Mouse (Mus musculus): ENCODE measurements at regions not wholly inside any gene's neighbourhood (a gene's known extent, or its start where the extent isn't known, plus 50 kb on each side); places are given as distances from the start of the nearest gene placed in this dataset.
"Not testable (repeated sequence)": the region's sequence is repeated elsewhere in the genome, so short reads cannot be mapped to it uniquely, and the experiment has no call there.

DNA sequence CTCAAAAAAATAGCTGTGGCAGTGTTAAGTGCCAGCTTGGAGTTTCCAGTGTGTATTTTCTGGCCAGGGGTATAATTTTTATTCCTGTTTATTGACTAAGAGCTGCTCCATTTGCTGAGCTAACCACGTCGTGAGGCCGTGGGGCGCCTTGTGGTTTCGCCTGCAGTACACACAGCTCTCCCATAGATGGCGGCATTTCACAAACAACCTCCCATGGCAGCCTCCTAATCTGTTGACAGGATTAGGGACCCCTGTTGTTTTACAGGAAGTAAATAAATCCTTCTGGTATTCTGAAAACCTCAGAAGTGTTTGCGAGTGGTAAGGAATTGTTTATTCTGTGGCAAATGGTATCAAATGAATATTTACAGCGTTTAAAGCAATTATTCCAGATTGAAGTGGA, 480.2 kb upstream of the Slc35b3 start:
- Histone ChIP-seq H3K27ac (ENCODE audit: insufficient read depth, low read length) (no peak overlapping the region), H3K4me1 (ENCODE audit: control insufficient read depth, insufficient read depth, low read length) (no peaks in the 10 kb centered on the region), H3K4me3 (ENCODE audit: insufficient read depth, low read length) (no peak overlapping the region)
- TF ChIP-seq POLR2A (IDR thresholded peaks at IDR 0.05; ENCODE audit: low read depth, low read length) (no peak), CTCF (IDR thresholded peaks at IDR 0.05; ENCODE audit: borderline replicate concordance, insufficient read depth, low read length) (peak; percentile 89)

DNA sequence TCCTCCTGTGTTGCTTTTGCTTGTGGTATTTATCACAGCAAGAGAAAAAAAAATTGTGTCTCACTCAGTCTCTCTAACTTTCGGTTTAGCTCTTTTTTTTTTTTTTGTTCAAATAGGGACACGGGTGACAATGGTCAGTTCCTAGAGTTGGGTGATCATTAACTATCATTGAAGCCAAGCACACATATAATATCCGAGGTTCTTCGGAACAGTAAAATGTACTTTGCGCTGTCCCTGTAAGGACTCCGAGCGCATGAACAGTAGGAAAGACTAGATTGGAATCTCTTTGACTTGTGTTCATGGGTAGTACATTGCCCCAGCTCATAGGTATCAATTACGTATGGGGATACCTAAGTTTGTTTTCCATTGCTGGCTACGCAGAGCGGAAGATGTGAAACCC, 479.7 kb upstream of the Slc35b3 start:
- Histone ChIP-seq H3K4me1 (ENCODE audit: control insufficient read depth, insufficient read depth, low read length) (no peaks in the 10 kb centered on the region), H3K27ac (ENCODE audit: insufficient read depth, low read length) (no peak overlapping the region), H3K4me3 (ENCODE audit: insufficient read depth, low read length) (no peak overlapping the region)
- no peak for TF ChIP-seq CTCF (IDR thresholded peaks at IDR 0.05; ENCODE audit: borderline replicate concordance, insufficient read depth, low read length)
- no peak for TF ChIP-seq POLR2A (IDR thresholded peaks at IDR 0.05; ENCODE audit: low read depth, low read length)

DNA sequence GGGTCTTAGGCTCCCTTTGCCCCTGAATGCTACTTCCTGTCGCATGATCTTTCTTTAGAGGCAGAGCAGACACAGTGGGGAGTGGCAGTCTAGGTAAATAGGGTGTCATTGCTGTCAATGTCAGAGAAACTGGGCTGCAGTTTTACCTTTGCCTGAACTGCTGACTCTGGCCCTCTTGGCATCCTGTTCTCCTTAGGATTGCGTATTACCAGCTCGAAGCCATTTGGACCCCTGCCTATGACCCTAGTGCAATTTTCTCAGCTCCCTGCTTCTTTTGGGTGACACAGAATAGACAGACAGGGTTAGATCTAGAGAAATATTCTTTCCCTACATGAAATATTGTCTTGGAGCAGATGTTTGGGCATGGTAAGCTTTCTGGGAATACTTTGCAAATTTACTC, 467.3 kb upstream of the Slc35b3 start:
- TF ChIP-seq CTCF (IDR thresholded peaks at IDR 0.05; ENCODE audit: borderline replicate concordance, insufficient read depth, low read length) (no peak), POLR2A (IDR thresholded peaks at IDR 0.05; ENCODE audit: low read depth, low read length) (no peak)
- H3K4me1 ChIP-seq (ENCODE audit: control insufficient read depth, insufficient read depth, low read length) = no peaks in the 10 kb centered on the region
- no peak overlapping the region for H3K27ac ChIP-seq (ENCODE audit: insufficient read depth, low read length)
- H3K4me3 ChIP-seq (ENCODE audit: insufficient read depth, low read length) = no peak overlapping the region

DNA sequence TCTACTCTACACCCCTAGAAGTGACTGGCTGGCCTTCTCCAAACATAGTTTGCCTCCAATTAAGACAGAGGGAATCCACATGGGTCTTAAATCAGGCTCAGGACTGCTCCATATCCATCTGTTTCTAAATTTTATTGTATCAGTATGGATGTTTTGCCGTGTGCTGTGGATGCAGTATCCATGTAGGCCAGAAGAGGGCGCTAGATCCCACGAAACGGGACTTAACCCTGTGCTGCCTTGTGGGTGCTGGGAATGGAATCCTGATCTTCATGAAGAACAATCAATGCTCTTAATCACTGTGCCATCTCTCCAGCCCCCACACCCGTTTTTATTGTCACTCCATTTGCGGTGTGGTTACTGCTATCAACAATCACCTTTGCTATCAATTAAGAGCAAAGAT, 465.3 kb upstream of the Slc35b3 start:
- no peak for TF ChIP-seq CTCF (IDR thresholded peaks at IDR 0.05; ENCODE audit: borderline replicate concordance, insufficient read depth, low read length)
- no peaks in the 10 kb centered on the region for H3K4me1 ChIP-seq (ENCODE audit: control insufficient read depth, insufficient read depth, low read length)
- no peak overlapping the region for H3K4me3 ChIP-seq (ENCODE audit: insufficient read depth, low read length)
- H3K27ac ChIP-seq (ENCODE audit: insufficient read depth, low read length) = no peak overlapping the region

DNA sequence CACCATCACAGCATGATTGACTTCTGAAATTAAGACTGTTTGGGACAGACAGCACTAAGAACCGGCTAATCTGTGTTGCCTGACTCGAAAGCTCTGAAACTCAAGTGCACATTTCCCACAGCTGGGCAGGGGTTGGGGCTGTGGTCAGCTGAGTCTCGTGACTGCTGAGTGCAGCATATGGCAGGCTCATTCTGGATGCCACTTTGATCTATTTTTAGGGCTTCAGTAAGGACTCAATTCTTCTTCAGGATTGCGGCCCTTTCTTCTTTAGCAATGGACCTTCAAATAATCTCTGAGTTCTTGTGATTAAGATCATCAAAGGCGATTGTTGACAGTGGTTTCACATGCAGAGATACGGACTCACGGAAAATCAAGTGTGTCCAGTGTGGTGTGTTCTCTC, 457.5 kb upstream of the Slc35b3 start:
- Histone ChIP-seq H3K4me3 (ENCODE audit: insufficient read depth, low read length) (no peak overlapping the region), H3K27ac (ENCODE audit: insufficient read depth, low read length) (no peak overlapping the region), H3K4me1 (ENCODE audit: control insufficient read depth, insufficient read depth, low read length) (no peaks in the 10 kb centered on the region)
- TF ChIP-seq CTCF (IDR thresholded peaks at IDR 0.05; ENCODE audit: borderline replicate concordance, insufficient read depth, low read length) (no peak), POLR2A (IDR thresholded peaks at IDR 0.05; ENCODE audit: low read depth, low read length) (no peak)

DNA sequence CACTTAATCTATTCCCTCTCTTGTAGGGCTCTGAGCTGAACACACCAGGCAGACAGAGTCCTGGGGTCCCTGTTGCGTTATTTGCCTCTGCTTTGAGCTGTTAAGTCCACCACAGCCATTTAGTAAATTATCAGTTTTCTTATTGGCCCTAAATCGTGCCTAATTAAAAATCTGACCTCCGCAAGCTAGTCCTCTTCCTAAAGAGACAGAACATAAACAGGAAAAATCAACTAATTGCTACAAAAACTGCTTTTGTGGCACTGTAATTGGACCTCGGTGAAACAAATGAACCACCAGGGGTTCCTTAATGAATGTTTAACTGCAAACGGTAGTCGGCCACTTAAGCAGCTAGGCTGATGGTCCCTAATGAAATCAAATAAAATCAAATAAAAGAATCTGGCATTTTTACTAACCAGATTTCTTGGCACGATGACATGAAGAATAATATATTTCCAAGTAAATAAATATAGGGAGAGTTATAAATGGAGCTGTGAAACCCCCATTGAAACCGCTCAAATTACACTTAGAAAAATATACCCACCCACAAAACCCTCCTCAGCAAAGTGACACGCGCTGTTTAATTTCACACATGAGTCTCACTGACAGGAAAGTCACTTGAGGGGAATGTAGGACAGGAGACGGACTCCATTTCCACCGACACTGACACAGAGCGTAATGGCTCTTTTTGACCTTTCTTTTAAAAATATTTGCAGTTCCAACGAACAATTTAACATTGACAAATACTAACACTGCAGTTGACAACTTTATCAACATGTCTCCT, 451.0 kb upstream of the Slc35b3 start:
- H3K4me1 ChIP-seq (ENCODE audit: control insufficient read depth, insufficient read depth, low read length) = no peaks in the 10 kb centered on the region
- no peak overlapping the region for H3K27ac ChIP-seq (ENCODE audit: insufficient read depth, low read length)
- no peak overlapping the region for H3K4me3 ChIP-seq (ENCODE audit: insufficient read depth, low read length)
- TF ChIP-seq POLR2A (IDR thresholded peaks at IDR 0.05; ENCODE audit: low read depth, low read length) (no peak), CTCF (IDR thresholded peaks at IDR 0.05; ENCODE audit: borderline replicate concordance, insufficient read depth, low read length) (no peak)

DNA sequence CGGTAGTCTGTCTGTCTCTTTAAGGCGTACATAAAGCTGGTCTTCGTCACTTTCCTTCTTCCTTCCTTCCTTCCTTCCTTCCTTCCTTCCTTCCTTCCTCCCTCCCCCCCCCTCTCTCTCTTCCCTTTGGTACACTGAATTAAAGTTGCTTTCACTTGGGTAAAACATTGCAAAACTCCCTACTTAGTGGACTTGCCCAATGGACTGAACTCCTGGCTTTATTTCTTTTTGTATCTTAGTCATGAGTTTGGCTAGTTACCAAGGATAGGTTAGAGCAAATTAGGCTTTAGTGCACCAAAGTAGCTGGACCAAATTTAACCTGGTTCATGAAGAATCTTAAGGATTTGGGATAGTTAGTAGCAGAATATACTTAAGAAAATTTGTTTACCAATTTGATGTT, 431.9 kb upstream of the Slc35b3 start:
- no peak overlapping the region for H3K27ac ChIP-seq (ENCODE audit: insufficient read depth, low read length)
- no peak overlapping the region for H3K4me3 ChIP-seq (ENCODE audit: insufficient read depth, low read length)
- no peak for TF ChIP-seq POLR2A (IDR thresholded peaks at IDR 0.05; ENCODE audit: low read depth, low read length)
- TF ChIP-seq CTCF (IDR thresholded peaks at IDR 0.05; ENCODE audit: borderline replicate concordance, insufficient read depth, low read length) = no peak
- H3K4me1 ChIP-seq (ENCODE audit: control insufficient read depth, insufficient read depth, low read length) = no peaks in the 10 kb centered on the region

DNA sequence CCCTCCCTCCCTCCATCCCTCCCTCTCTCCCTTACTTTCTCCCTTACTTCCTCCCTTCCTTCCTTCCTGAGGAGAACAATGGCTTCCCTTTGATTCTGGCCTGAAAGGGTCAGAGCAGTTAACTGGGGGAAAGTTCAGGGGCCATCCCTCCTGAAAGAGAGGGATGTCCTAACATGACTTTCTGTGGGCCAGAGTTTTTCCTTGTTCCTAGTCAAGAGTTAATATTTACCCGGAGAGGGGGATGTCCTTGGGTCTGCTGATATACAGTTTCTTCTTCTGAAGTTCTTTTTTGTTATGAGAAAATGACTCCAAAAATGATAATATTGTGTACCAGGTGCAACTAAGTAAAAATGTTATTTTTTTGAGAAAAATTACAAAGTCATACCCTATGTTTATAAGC, 431.5 kb upstream of the Slc35b3 start:
- not testable (repeated sequence) for H3K27ac ChIP-seq (ENCODE audit: insufficient read depth, low read length); H3K4me1 ChIP-seq (ENCODE audit: control insufficient read depth, insufficient read depth, low read length); H3K4me3 ChIP-seq (ENCODE audit: insufficient read depth, low read length)

DNA sequence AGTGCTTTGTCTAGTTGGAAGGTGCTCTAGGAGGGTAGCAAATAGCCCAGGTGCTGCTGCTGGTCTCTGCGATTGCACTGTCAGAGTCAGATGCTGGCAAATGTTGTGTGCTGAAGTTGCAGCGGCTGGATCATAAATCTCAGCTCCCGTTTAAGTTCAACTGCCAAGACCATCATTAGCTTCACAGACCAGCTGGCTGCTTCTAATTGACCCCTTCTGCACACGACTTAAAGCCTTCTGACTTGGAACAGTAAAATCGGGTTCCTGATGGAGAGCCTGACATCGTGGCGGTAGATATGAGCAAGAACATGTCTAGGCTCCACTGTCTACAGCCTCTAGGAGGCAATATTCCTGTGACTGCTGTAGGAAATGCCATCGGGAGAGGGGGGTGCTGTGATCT, 416.0 kb upstream of the Slc35b3 start:
- H3K27ac ChIP-seq (ENCODE audit: insufficient read depth, low read length) = no peak overlapping the region
- TF ChIP-seq CTCF (IDR thresholded peaks at IDR 0.05; ENCODE audit: borderline replicate concordance, insufficient read depth, low read length) (no peak), POLR2A (IDR thresholded peaks at IDR 0.05; ENCODE audit: low read depth, low read length) (no peak)
- no peaks in the 10 kb centered on the region for H3K4me1 ChIP-seq (ENCODE audit: control insufficient read depth, insufficient read depth, low read length)
- no peak overlapping the region for H3K4me3 ChIP-seq (ENCODE audit: insufficient read depth, low read length)

DNA sequence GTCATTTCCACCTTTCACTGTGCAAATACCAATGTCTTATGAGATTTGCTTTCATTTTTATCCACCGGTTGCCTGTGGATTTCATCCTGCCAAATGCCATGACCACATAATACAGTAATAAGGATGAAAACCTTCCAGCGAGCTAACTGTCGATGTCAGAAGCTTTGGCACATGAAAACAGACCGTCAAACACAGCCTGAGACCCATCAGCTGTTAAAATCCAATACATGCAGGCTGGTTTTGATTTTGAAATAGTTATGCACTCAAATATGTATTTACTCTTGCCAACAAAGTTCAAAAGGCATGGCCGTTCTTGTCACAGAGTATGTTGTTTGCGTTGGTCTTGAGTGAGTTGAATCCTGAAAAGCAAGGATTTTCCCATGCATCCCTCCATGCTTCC, 415.6 kb upstream of the Slc35b3 start:
- TF ChIP-seq CTCF (IDR thresholded peaks at IDR 0.05; ENCODE audit: borderline replicate concordance, insufficient read depth, low read length) (no peak), POLR2A (IDR thresholded peaks at IDR 0.05; ENCODE audit: low read depth, low read length) (no peak)
- H3K4me1 ChIP-seq (ENCODE audit: control insufficient read depth, insufficient read depth, low read length) = no peaks in the 10 kb centered on the region
- no peak overlapping the region for H3K27ac ChIP-seq (ENCODE audit: insufficient read depth, low read length)
- no peak overlapping the region for H3K4me3 ChIP-seq (ENCODE audit: insufficient read depth, low read length)

DNA sequence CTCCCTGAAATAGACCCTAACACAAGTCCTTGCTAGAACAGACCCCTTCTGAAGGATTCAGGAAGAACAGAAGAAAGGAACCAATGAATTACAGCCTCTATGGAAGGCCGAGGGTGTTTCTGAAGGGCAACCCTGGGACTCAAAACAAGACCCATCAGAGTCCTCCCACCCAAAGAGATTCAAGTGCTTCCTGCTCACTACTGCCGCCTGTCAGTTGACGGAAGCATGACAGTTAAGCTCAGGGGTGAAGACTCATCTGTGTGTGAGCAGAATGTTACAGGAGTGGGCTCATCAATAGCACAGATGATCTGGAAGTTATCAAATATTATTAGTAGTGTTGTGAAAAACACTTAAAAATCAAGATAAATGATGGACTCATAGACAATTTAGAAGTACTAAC, 411.9 kb upstream of the Slc35b3 start:
- Histone ChIP-seq H3K4me1 (ENCODE audit: control insufficient read depth, insufficient read depth, low read length) (no peaks in the 10 kb centered on the region), H3K4me3 (ENCODE audit: insufficient read depth, low read length) (no peak overlapping the region), H3K27ac (ENCODE audit: insufficient read depth, low read length) (no peak overlapping the region)
- TF ChIP-seq POLR2A (IDR thresholded peaks at IDR 0.05; ENCODE audit: low read depth, low read length) = no peak
- no peak for TF ChIP-seq CTCF (IDR thresholded peaks at IDR 0.05; ENCODE audit: borderline replicate concordance, insufficient read depth, low read length)
